Mouse (Mus musculus) heart, postnatal 36 days (tissue): Measurements from ENCODE around the gene Manbal. TPM values are rescaled to one million over a fixed set of nuclear protein-coding genes. Genes with fewer than 3 reads are reported as not detected.
A peak's percentile ranks its signal among the peaks of the same experiment; 100 is the strongest.

Experiments
- DNase-seq, 2 experiments: peaks; one replicate each; pipeline ENCODE4 v3.0.0; 2021 to 2022
- intact Hi-C: fragments of 180-260 bp; cut with DNase I; formaldehyde crosslinking; loops from one replicate; pipeline ENCODE4 v1.15.1; 2025
- total RNA-seq, 2 experiments: library from RNA; stranded (reverse); gene quantifications; 2 replicates each; pipeline ENCODE4 v1.2.3; 2021

The Manbal gene
- 10 to 100 TPM; 21.5 to 23.1 TPM for total RNA-seq

GRCm38 (mm10) chr2:157367184-157367893, at the start of gene Manbal:
TSS of gene Manbal (plus strand) at chr2:157367594.
- intact Hi-C loops: loop anchor here (10.0 kb wide), 1 partner anchor 367 kb away; the partner anchor contains the start of gene Ctnnbl1

DNA sequence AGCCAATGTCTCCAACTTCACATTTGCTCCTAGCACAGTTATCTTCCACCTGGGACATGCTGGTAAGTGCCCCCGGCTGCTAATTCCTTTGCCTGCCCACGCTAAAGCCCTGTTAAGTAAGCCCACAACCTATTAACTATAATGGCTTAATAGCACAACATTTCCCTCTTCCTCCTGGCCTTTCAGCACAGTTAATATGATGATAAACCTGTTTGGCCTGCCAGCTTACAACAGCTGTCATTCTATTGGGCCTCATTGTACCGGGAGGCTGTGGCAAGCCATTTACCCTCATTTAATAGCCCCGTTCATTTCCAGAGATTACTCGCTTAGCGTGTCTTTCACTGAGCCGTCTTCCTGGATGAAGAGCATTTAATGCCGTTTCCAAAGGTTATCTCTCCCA, 47.3 kb upstream of the Manbal start:
- no peak for DNase-seq
- intact Hi-C loops: no loop called here

More at GRCm38 (mm10) chr2:157367184-157367893, at the start of gene Manbal:
- DNase-seq: peak; percentile 98 to 99

- intact Hi-C loops: no loop called here
Measured at GRCm38 (mm10) chr2:157320886-157321285, 46.5 kb upstream of the Manbal start.

DNA sequence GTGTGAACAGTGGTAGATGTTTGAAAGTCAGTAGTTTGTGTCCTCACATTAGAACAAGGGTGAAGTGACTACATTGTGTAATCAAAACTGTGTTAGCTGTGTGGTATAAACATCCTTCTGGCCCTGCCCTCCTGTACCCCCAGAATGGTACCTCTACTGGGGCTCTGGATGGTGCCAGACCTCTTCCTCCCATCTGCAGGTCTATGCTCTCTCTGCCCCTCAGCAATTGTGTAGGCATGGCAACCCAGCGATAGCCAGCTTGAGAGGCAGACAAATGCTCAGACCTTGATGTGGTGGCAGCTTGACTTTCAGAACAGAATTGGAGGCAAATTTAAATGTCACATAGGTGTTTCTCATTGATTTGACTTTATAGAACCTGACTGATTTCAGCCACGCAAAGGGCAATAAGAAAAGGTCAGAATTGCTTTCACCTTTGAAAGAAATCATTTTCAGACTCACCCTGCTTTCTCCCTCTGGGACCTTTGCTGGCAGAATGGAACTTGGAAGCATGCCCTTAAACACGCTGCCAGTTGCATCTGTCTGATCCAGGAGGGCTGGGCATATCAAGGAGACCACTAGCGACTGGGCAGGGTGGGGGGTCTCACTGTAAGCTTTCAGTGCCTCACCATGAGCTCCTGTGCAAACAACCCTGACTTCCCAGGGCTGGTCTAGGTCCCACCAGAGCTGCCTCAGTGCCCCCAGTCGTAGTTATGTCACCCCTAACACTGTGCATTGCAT, 45.2 kb upstream of the Manbal start:
- DNase-seq: no peak
- intact Hi-C loops: no loop called here

More at GRCm38 (mm10) chr2:157320886-157321285, 46.5 kb upstream of the Manbal start:
- DNase-seq: no peak

DNA sequence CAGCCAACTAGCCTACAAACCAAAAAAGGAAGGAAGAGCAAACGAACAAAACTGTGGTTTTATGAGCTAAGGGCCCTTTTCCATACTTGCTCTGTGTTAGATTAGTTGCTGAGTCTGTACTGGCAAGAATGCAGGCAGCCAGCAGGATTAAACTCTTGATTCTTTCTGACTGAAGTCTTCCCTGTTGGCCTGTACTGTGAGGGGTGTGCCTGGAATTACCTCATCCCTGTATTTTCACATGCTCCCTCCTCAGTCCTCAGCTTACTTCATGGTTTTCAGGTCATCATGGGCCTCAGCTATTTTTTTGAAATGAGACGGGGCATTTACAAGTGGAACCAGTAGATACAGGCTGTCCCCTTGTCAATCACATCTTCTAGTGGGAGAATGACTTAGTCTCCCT, 42.2 kb upstream of the Manbal start:
- DNase-seq: no peak
- intact Hi-C loops: no loop called here

- intact Hi-C loops: no loop called here
- no peak for DNase-seq
Measured at GRCm38 (mm10) chr2:157328106-157328505, 39.3 kb upstream of the Manbal start.

DNA sequence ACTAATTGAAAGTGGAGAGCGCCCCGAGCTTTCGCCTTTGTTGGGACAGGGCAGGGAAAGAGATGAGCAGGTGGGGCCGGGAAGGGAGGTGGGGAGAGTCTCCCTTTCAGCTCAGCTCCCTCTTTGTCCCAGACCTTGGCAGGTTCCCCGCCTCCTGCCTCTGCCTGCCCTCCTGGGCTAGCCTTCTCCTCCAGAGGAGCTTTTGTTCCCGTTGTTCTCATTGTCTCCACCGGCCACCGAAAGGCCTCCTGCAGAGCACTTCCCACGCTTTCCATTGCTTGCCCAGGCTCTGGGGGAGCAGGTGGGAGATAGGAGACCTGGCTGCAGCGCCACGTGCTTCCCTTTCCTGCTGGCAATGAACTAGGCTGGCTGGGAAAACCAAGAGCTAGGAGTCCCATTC, 38.8 kb upstream of the Manbal start:
- intact Hi-C loops: no loop called here
- no peak for DNase-seq

DNA sequence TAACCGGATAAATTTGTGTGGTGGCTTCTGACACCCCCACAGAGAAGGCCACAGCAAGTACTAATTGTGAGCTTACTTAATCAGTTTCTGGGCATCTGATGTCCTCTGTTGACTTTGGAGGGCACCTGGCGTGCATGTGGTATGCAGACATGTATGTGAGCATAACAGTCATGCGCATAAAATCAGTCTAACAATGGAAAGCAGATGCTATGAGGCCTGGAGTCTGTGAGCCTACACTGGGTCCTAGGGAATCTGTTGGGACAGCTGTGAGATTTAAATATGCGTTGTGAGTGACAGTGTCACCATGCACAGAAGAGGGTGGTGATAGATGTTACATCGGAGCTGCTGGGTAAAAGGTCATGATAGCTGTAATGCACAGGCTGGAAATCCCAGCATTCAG, 35.3 kb upstream of the Manbal start:
- DNase-seq: no peak
- intact Hi-C loops: no loop called here

DNA sequence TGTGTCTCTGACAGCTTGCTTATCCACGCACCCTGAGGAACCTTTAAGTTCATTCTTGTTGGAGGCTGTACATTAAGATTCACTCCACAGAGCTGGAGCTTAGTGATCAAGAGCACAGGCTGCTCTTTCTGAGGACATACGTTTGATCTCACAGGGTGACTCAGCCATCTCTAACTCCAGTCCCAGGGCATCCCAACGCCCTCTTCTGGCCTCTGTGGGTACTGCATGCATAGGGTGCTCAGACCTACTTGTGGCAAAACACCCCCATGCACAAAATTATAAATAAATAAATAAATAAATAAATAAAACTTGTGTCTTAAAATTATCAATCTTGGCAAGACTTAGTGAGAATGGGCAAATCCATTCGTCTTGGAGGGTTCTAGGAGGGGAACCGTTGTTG, 28.7 kb upstream of the Manbal start:
- peak; percentile 39 to 66 for DNase-seq
- intact Hi-C loops: no loop called here

- DNase-seq: no peak
- intact Hi-C loops: no loop called here
Measured at GRCm38 (mm10) chr2:157339532-157339931, 27.9 kb upstream of the Manbal start.

- peak; percentile 24 to 42 for DNase-seq
Measured at GRCm38 (mm10) chr2:157340221-157340741, 27.1 kb upstream of the Manbal start.

GRCm38 (mm10) chr2:157341554-157342270, 25.7 kb upstream of the Manbal start:
- intact Hi-C loops: loop anchor here (1.0 kb wide), 2 partner anchors 116 to 230 kb away; partner anchors contain the start of gene Blcap
- DNase-seq: peak; percentile 75 to 77

More at GRCm38 (mm10) chr2:157340221-157340741, 27.1 kb upstream of the Manbal start:
- intact Hi-C loops: no loop called here

- no peak for DNase-seq
- intact Hi-C loops: no loop called here
Measured at GRCm38 (mm10) chr2:157342328-157342926, 25.0 kb upstream of the Manbal start.

- intact Hi-C loops: no loop called here
- DNase-seq: no peak
Measured at GRCm38 (mm10) chr2:157343337-157343736, 24.1 kb upstream of the Manbal start.

- intact Hi-C loops: no loop called here
- DNase-seq: peak; percentile 26 to 31
Measured at GRCm38 (mm10) chr2:157347361-157348159, 19.8 kb upstream of the Manbal start, which contains the start of gene Ghrh. TSS of gene Ghrh (minus strand) at chr2:157347506.

DNA sequence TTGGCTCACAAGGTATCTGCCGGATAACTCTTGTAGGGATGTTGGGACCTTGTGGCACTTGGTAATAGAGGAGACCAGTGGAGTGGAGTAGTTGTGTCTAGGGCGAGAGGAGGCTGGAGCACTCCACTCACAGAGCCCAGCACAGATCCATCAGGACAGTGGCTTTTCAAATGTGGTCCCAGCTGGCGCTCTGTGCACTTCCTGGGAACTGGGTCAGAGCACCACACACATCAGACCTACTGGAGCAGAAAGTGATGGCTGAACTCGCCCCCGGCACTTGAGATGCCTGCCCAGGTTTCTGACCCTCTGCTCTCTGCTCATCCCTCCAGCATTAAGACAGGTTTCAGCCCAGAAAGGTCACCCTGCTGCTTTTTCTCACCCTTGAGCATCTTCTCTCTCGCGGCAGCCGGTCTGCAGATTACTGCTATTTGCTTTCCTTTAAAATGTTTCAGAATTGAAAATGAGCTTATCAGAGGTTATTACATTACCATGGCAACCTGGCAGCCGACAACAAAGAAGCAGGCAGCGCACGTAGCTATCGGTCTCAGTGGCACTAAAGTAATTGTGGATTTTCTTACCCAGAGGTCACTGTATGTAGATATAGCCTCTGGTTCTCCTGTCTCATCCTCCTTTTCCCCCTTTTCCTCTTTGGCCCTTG, 18.1 kb upstream of the Manbal start:
- DNase-seq: no peak
- intact Hi-C loops: no loop called here

GRCm38 (mm10) chr2:157353183-157353582, 14.2 kb upstream of the Manbal start:
- DNase-seq: no peak
- intact Hi-C loops: no loop called here

GRCm38 (mm10) chr2:157354106-157354505, 13.3 kb upstream of the Manbal start:
- intact Hi-C loops: no loop called here
- DNase-seq: no peak

- DNase-seq: no peak
- intact Hi-C loops: loop anchor here (10.0 kb wide), 1 partner anchor 375 kb away; the partner anchor contains the start of gene Ctnnbl1
Measured at GRCm38 (mm10) chr2:157360028-157360427, 7.4 kb upstream of the Manbal start.
